Mouse (Mus musculus) ES-Bruce4 (cell line): ENCODE measurements around the gene Gpx3.
"Not testable (repeated sequence)": the region's sequence is repeated elsewhere in the genome, so short reads cannot be mapped to it uniquely, and the experiment has no call there.

Experiments
- CTCF ChIP-seq: IDR thresholded peaks from one replicate; pipeline ENCODE4 v1.8.1; 2011; ENCODE audit warnings: low read depth, low read length
- POLR2A ChIP-seq: IDR thresholded peaks from one replicate; pipeline ENCODE4 v1.8.1; 2011; ENCODE audit warnings: low read length; ENCODE audit not compliant: insufficient read depth

GRCm38 (mm10) chr11:54896646-54897045 is 5.6 kb upstream of the Gpx3 start:
- TF ChIP-seq POLR2A, CTCF: not testable (repeated sequence)
